Mouse (Mus musculus) liver, postnatal 0 days (tissue): ENCODE results near the gene Bbs9.

ENCODE experiments used
- CTCF ChIP-seq: sonication (generic); IDR thresholded peaks from 2 replicates; pipeline ENCODE4 v1.5.1; 2016; ENCODE audit warnings: antibody characterized with exemption, low read depth
- EP300 ChIP-seq: IDR thresholded peaks from 2 replicates; pipeline ENCODE4 v1.6.1; 2016; ENCODE audit warnings: antibody characterized with exemption, low read depth, mild to moderate bottlenecking

GRCm38 (mm10) chr9:22640683-22641431 lies 165.3 kb downstream of the Bbs9 start:
- TF ChIP-seq CTCF (no peak), EP300 (no peak)
